8 mouse cellular contexts compared by ENCODE assay signal in the genomic region with DNA sequence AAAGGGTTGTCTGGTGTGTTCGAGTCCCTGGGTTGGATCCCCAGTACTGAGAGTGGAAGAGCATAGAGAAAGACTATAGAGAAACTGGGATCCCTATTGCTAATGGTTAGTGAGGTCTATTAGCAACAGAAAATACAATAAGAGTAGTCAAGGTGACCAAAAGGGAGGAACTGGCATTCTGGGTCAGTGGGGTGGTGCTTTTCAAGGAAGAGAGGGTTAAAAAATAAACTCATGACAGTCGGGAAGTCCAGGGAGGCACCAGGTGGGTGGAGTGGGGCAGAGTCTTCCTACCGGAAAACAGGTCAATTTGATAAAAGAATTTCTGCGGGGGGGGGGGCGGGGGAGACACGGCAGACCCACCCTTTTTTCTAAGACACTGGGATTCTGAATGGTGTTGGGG. TPM values are rescaled to one million over a fixed set of nuclear protein-coding genes. Genes with fewer than 3 reads are reported as not detected.
A peak's percentile ranks its signal among the peaks of the same experiment; 100 is the strongest.
DNase-seq lines count a peak whose midpoint lies in the region; ATAC-seq and TF ChIP-seq lines count a peak whose summit lies in the region.

No protein-coding gene starts in this region.

- peak overlapping the region; percentile 65 for H3K9ac ChIP-seq in ES-Bruce4 (ENCODE audit: low read depth, poor library complexity, severe bottlenecking)
- no peak overlapping the region for H3K9ac ChIP-seq in hindbrain, postnatal 0 days (replicated peaks; ENCODE audit: low read length)
- H3K9ac ChIP-seq in liver, embryonic 15.5 days = no peak overlapping the region

- peak overlapping the region; percentile 60 for H3K27ac ChIP-seq in ES-Bruce4 (ENCODE audit: insufficient read depth, low read length)
- H3K27ac ChIP-seq in cortical plate, adult 2 months (ENCODE audit: insufficient read depth, low read length) = peak overlapping the region; percentile 70
- H3K27ac ChIP-seq in hindbrain, postnatal 0 days = no peak overlapping the region
- peak overlapping the region; percentile 65 for H3K27ac ChIP-seq in liver, embryonic 15.5 days (replicated peaks)

- no peak for TF ChIP-seq CTCF in ES-Bruce4 (IDR thresholded peaks at IDR 0.05; ENCODE audit: low read depth, low read length)
- no peak for TF ChIP-seq CTCF in cortical plate, adult 2 months (IDR thresholded peaks at IDR 0.05; ENCODE audit: extremely low read depth, insufficient read depth, low read length)
- TF ChIP-seq CTCF in hindbrain, postnatal 0 days (IDR thresholded peaks at IDR 0.05; ENCODE audit: low read depth) = no peak

- no peaks in the 10 kb centered on the region for H3K9me3 ChIP-seq in ES-Bruce4 (replicated peaks; ENCODE audit: control insufficient read depth, insufficient read depth, low read length, poor library complexity, severe bottlenecking)
- H3K9me3 ChIP-seq in hindbrain, postnatal 0 days (ENCODE audit: low read length) = no peaks in the 10 kb centered on the region
- H3K9me3 ChIP-seq in liver, embryonic 15.5 days (replicated peaks) = no peaks in the 10 kb centered on the region

- no peak for DNase-seq in hindbrain, postnatal 0 days (ENCODE audit: low spot score)
- DNase-seq in layer of hippocampus, postnatal 36 days = no peak
- no peak for DNase-seq in spleen, postnatal 4 days (ENCODE audit: low spot score in 2 of 2)
- no peak for DNase-seq in thymus, postnatal 4 days

- no peak for ATAC-seq in hindbrain, postnatal 0 days
- no peak; the same call in 1 of the 2 replicates for ATAC-seq in liver, embryonic 15.5 days (ENCODE audit: insufficient read depth)
- no peak for ATAC-seq in cerebellum, adult (ENCODE audit: insufficient number of reproducible peaks, low FRiP score, low TSS enrichment)

- peak overlapping the region; percentile 61 for H3K4me3 ChIP-seq in ES-Bruce4 (ENCODE audit: low read depth, low read length)
- peak overlapping the region; percentile 97; the same call in 1 of the 2 replicates for H3K4me3 ChIP-seq in cortical plate, adult 2 months (ENCODE audit: insufficient read depth, low read length)
- H3K4me3 ChIP-seq in hindbrain, postnatal 0 days (ENCODE audit: low read length) = peak overlapping the region; percentile 89
- H3K4me3 ChIP-seq in liver, embryonic 15.5 days (replicated peaks) = 0 out of 2 replicates have a peak overlapping the region, but pooled peaks have one; percentile 75

- no peaks in the 10 kb centered on the region for H3K36me3 ChIP-seq in ES-Bruce4 (ENCODE audit: control insufficient read depth, insufficient read depth, low read length, poor library complexity, severe bottlenecking)
- H3K36me3 ChIP-seq in hindbrain, postnatal 0 days (ENCODE audit: insufficient read depth, low read length) = no peaks in the 10 kb centered on the region
- H3K36me3 ChIP-seq in liver, embryonic 15.5 days (replicated peaks) = no peaks in the 10 kb centered on the region

- 3% methylated on average over 5 of the region's 6 CpGs for WGBS in hindbrain, postnatal 0 days
- WGBS in liver, embryonic 15.5 days (ENCODE audit: insufficient replicate concordance) = 8% methylated on average over 6 of the region's 6 CpGs

- peaks cover 2% of the 10 kb centered on the region for H3K4me1 ChIP-seq in ES-Bruce4 (ENCODE audit: control insufficient read depth, insufficient read depth, low read length)
- peaks cover 7% of the 10 kb centered on the region; the same call in 1 of the 2 replicates for H3K4me1 ChIP-seq in cortical plate, adult 2 months (ENCODE audit: control insufficient read depth, insufficient read depth, low read length)
- H3K4me1 ChIP-seq in hindbrain, postnatal 0 days (ENCODE audit: insufficient read depth, low read length) = peaks cover 4% of the 10 kb centered on the region; the same call in 1 of the 2 replicates
- peaks cover 35% of the 10 kb centered on the region for H3K4me1 ChIP-seq in liver, embryonic 15.5 days (replicated peaks)

- H3K4me2 ChIP-seq in hindbrain, postnatal 0 days (ENCODE audit: low read depth, low read length) = peak overlapping the region; percentile 83
- H3K4me2 ChIP-seq in liver, embryonic 15.5 days = peak overlapping the region; percentile 85

- H3K27me3 ChIP-seq in ES-Bruce4 (ENCODE audit: control insufficient read depth, insufficient read depth, low read length, poor library complexity, severe bottlenecking) = no peaks in the 10 kb centered on the region
- H3K27me3 ChIP-seq in hindbrain, postnatal 0 days (ENCODE audit: insufficient read depth, low read length) = no peaks in the 10 kb centered on the region
- peaks cover 22% of the 10 kb centered on the region for H3K27me3 ChIP-seq in liver, embryonic 15.5 days

- TF ChIP-seq EP300 in ES-Bruce4 (IDR thresholded peaks at IDR 0.05; ENCODE audit: insufficient read depth, low read depth, low read length) = no peak

- TF ChIP-seq POLR2A in ES-Bruce4 (IDR thresholded peaks at IDR 0.05; ENCODE audit: insufficient read depth, low read length) = no peak
- no peak for TF ChIP-seq POLR2A in cortical plate, adult 2 months (IDR thresholded peaks at IDR 0.05; ENCODE audit: extremely low read depth, insufficient read depth, low read length)

RNA-seq across cellular contexts. Expression of gene Ypel2, which starts 0.8 kb away (rescaled TPM):
- polyA plus RNA-seq in ES-Bruce4 (2011; ENCODE audit: insufficient read depth, insufficient read length, low read depth, missing spikeins) = 6.2 and 6.9 TPM in 2 replicates
- polyA plus RNA-seq in cortical plate, adult 2 months (2012; rRNA removed) = 27.6 and 32.6 TPM in 2 replicates
- total RNA-seq in hindbrain, postnatal 0 days (2014; rRNA removed) = 2.7 and 4.6 TPM in 2 replicates
- polyA plus RNA-seq in hindbrain, postnatal 0 days (2015; fragmentation: Nextera tagmentation; extraction: Ambion mirVana) = 3.4 and 3.6 TPM in 2 replicates
- 1.5 and 1.7 TPM in 2 replicates for polyA plus RNA-seq in liver, embryonic 15.5 days (2015; fragmentation: Nextera tagmentation; extraction: Ambion mirVana)
- total RNA-seq in layer of hippocampus, postnatal 36 days (2021) = 10 to 100 TPM; 27.5 to 29.0 TPM
